Mouse (Mus musculus) ES-Bruce4 (cell line): ENCODE data around the gene Phf2. TPM values are rescaled to one million over a fixed set of nuclear protein-coding genes. Genes with fewer than 3 reads are reported as not detected.

ENCODE experiments used
- H3K27ac ChIP-seq: 2 replicates; pipeline ENCODE4 v1.5.1; 2012; ENCODE audit warnings: low read length, inconsistent platforms; ENCODE audit not compliant: insufficient read depth
- H3K27me3 ChIP-seq: 2 replicates; pipeline ENCODE4 v1.6.1; 2012; ENCODE audit warnings: mild to moderate bottlenecking, low read length, inconsistent platforms; ENCODE audit not compliant: control insufficient read depth, poor library complexity, insufficient read depth, severe bottlenecking
- H3K36me3 ChIP-seq: 2 replicates; pipeline ENCODE4 v1.6.1; 2012; ENCODE audit warnings: inconsistent platforms, mild to moderate bottlenecking, low read length, moderate library complexity; ENCODE audit not compliant: control insufficient read depth, poor library complexity, insufficient read depth, severe bottlenecking
- H3K4me1 ChIP-seq: one replicate; pipeline ENCODE4 v1.8.1; 2011; ENCODE audit warnings: low read length; ENCODE audit not compliant: control insufficient read depth, insufficient read depth
- H3K4me3 ChIP-seq: 2 replicates; pipeline ENCODE4 v1.5.1; 2011; ENCODE audit warnings: low read depth, mild to moderate bottlenecking, low read length
- H3K9ac ChIP-seq: 2 replicates; pipeline ENCODE4 v1.6.1; 2012; ENCODE audit warnings: low read depth, mild to moderate bottlenecking, inconsistent platforms; ENCODE audit not compliant: poor library complexity, severe bottlenecking
- H3K9me3 ChIP-seq: replicated peaks from 2 replicates; pipeline ENCODE4 v1.6.1; 2012; ENCODE audit warnings: mild to moderate bottlenecking, low read length, inconsistent platforms; ENCODE audit not compliant: control insufficient read depth, poor library complexity, insufficient read depth, severe bottlenecking
- CTCF ChIP-seq: IDR thresholded peaks from one replicate; pipeline ENCODE4 v1.8.1; 2011; ENCODE audit warnings: low read depth, low read length
- EP300 ChIP-seq: IDR thresholded peaks from 2 replicates; pipeline ENCODE4 v1.6.1; 2011; ENCODE audit warnings: low read depth, low read length; ENCODE audit not compliant: insufficient read depth
- POLR2A ChIP-seq: IDR thresholded peaks from one replicate; pipeline ENCODE4 v1.8.1; 2011; ENCODE audit warnings: low read length; ENCODE audit not compliant: insufficient read depth
- polyA plus RNA-seq: library from polyadenylated mRNA; stranded (reverse); fragments of >200 nt; gene quantifications from 2 replicates; pipeline ENCODE4 v1.2.4, GENCODE M21; 2011; ENCODE audit warnings: low read depth; ENCODE audit not compliant: missing spikeins, insufficient read depth, insufficient read length

Gene Phf2
- polyA plus RNA-seq, 1 experiment: 8.7 TPM

- TF ChIP-seq EP300 (no peak), POLR2A (no peak), CTCF (no peak)
- H3K4me3 ChIP-seq: no peak overlapping the region
- H3K4me1 ChIP-seq: peaks cover 2% of the 10 kb centered on the region
- no peak overlapping the region for H3K9ac ChIP-seq
- no peaks in the 10 kb centered on the region for H3K27me3 ChIP-seq
- no peaks in the 10 kb centered on the region for H3K36me3 ChIP-seq
- no peak overlapping the region for H3K27ac ChIP-seq
- no peaks in the 10 kb centered on the region for H3K9me3 ChIP-seq
Observed at GRCm38 (mm10) chr13:48852859-48853258, 18.1 kb downstream of the Phf2 start.

DNA sequence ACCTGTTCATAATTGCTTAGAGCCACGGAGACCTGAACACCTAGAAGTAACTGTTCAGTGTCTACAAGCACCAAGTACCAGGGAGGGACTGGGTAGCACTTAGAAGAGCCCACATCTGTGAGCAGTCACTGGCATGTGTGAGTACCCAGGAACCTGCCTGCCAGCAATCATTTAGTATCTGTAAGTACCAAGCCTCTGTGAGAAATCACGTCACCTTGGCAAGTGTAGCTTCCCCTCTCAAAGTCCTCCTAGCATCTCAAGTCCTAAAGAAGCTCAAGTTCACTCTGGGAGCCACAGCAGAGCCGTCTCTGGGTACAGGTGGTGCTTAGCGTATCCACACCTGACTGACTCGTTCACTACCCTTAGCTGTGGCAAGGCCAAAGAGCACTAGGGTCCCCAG lies 19.2 kb downstream of the Phf2 start:
- no peaks in the 10 kb centered on the region for H3K36me3 ChIP-seq
- H3K27ac ChIP-seq: no peak overlapping the region

GRCm38 (mm10) chr13:48850771-48851170 lies 20.1 kb downstream of the Phf2 start:
- Histone ChIP-seq H3K9ac (no peak overlapping the region), H3K27ac (no peak overlapping the region), H3K36me3 (no peaks in the 10 kb centered on the region), H3K4me1 (peaks cover under 1% of the 10 kb centered on the region), H3K4me3 (no peak overlapping the region), H3K9me3 (no peaks in the 10 kb centered on the region), H3K27me3 (no peaks in the 10 kb centered on the region)
- TF ChIP-seq EP300 (no peak), CTCF (no peak), POLR2A (no peak)

More for the DNA sequence above, 19.2 kb downstream of the Phf2 start:
- Histone ChIP-seq H3K4me3 (no peak overlapping the region), H3K9ac (no peak overlapping the region), H3K27me3 (no peaks in the 10 kb centered on the region), H3K4me1 (peaks cover 2% of the 10 kb centered on the region), H3K9me3 (no peaks in the 10 kb centered on the region)
- TF ChIP-seq CTCF: no peak
- no peak for TF ChIP-seq POLR2A
- TF ChIP-seq EP300: no peak

- H3K4me3 ChIP-seq: no peak overlapping the region
- H3K9ac ChIP-seq: no peak overlapping the region
- no peaks in the 10 kb centered on the region for H3K9me3 ChIP-seq
- H3K36me3 ChIP-seq: no peaks in the 10 kb centered on the region
- TF ChIP-seq EP300 (no peak), CTCF (no peak)
- no peak overlapping the region for H3K27ac ChIP-seq
- no peaks in the 10 kb centered on the region for H3K27me3 ChIP-seq
- H3K4me1 ChIP-seq: no peaks in the 10 kb centered on the region
Observed at GRCm38 (mm10) chr13:48850326-48850725, 20.6 kb downstream of the Phf2 start.

- H3K9me3 ChIP-seq: no peaks in the 10 kb centered on the region
- no peaks in the 10 kb centered on the region for H3K36me3 ChIP-seq
- 0 out of 2 replicates have a peak overlapping the region, but pooled peaks have one; percentile 33 for H3K9ac ChIP-seq
- no peaks in the 10 kb centered on the region for H3K27me3 ChIP-seq
- TF ChIP-seq CTCF (no peak), EP300 (no peak), POLR2A (no peak)
- H3K4me1 ChIP-seq: no peaks in the 10 kb centered on the region
- no peak overlapping the region for H3K4me3 ChIP-seq
- no peak overlapping the region for H3K27ac ChIP-seq
Observed at GRCm38 (mm10) chr13:48849155-48849554, 21.8 kb downstream of the Phf2 start.

DNA sequence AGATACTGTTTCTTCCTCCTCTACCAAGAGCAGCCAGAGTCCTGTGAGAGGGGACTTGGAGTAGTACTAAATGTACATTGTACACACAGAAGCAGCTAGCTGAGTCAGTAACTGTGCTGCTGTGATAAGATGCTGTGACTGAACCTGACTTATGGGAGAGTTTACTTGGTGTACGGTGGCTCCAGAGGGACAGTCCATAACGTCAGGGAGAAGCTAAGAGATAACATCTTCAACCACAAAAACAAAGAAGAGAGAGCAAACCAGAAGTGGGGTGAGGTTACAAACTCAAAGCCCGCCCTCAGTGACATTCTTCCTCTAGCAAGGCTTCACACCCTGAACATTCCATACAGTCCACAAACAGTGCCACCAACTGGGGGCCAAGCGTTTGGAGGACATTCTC lies 25.6 kb downstream of the Phf2 start:
- Histone ChIP-seq H3K9ac (no peak overlapping the region), H3K9me3 (no peaks in the 10 kb centered on the region), H3K27ac (no peak overlapping the region), H3K27me3 (no peaks in the 10 kb centered on the region), H3K36me3 (no peaks in the 10 kb centered on the region), H3K4me1 (no peaks in the 10 kb centered on the region), H3K4me3 (no peak overlapping the region)
- TF ChIP-seq CTCF: no peak
- TF ChIP-seq EP300: no peak
- TF ChIP-seq POLR2A: no peak

DNA sequence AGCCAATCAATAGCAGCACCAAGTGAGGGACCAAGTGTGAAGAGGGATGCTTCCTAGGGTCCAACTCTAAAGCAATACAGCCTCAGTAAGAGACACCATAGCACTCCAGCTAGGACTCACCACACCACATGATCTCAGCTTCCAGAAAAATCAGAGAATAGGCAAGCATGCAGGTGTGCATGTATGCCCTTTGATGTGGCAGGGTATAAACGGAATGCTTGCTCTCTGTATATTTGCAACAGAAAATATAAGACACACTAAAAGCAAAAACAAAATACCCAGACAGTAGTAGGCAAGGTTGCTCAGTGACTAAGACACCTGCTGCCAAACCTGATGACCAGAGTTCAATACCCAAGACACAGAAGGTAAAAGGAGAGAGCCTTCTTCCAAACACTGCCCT lies 27.4 kb downstream of the Phf2 start:
- no peaks in the 10 kb centered on the region for H3K27me3 ChIP-seq
- no peaks in the 10 kb centered on the region for H3K36me3 ChIP-seq
- TF ChIP-seq POLR2A: no peak
- TF ChIP-seq CTCF: no peak
- TF ChIP-seq EP300: no peak
- H3K9me3 ChIP-seq: no peaks in the 10 kb centered on the region
- H3K4me3 ChIP-seq: no peak overlapping the region
- no peaks in the 10 kb centered on the region for H3K4me1 ChIP-seq
- H3K9ac ChIP-seq: no peak overlapping the region
- H3K27ac ChIP-seq: no peak overlapping the region
